Mouse (Mus musculus) cerebellum, adult 11-12 months (tissue): ENCODE results near the gene H2-Ke6.
A peak's percentile ranks its signal among the peaks of the same experiment; 100 is the strongest.

Experiments
- DNase-seq: peaks from one replicate; pipeline ENCODE4 v3.0.0; 2022

H2-Ke6 gene

GRCm38 (mm10) chr17:34027656-34028223 lies at the start of gene H2-Ke6:
Gene H2-Ke6, minus strand, starts transcription at chr17:34028060.
- peak; percentile 92 for DNase-seq

DNA sequence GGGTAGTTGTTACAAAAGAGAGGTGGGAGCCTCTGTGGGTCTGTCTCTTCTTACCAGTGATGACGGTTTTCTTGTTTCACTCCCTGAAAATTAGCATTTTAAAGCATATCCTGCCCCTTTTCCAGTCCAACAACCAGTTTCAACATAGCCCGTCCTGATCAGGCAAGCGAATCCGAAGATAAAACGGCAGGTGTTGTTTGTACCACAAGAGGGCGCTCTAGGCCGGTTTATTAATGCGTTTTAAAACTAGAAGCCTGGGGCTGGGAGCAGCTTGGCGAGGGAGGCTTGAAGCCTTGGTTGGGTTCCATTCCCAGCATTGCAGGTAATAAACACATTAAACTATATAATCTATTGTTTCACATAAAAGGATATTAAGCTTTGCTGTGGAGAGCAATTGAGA lies 49.7 kb upstream of the H2-Ke6 start:
- peak; percentile 22 for DNase-seq

- DNase-seq, result peak; percentile 16
Observed at GRCm38 (mm10) chr17:34075271-34075670, 47.4 kb upstream of the H2-Ke6 start.

GRCm38 (mm10) chr17:34072091-34072490 lies 44.2 kb upstream of the H2-Ke6 start:
- DNase-seq, result no peak

- no peak for DNase-seq
Observed at GRCm38 (mm10) chr17:34068864-34069263, 41.0 kb upstream of the H2-Ke6 start.

DNA sequence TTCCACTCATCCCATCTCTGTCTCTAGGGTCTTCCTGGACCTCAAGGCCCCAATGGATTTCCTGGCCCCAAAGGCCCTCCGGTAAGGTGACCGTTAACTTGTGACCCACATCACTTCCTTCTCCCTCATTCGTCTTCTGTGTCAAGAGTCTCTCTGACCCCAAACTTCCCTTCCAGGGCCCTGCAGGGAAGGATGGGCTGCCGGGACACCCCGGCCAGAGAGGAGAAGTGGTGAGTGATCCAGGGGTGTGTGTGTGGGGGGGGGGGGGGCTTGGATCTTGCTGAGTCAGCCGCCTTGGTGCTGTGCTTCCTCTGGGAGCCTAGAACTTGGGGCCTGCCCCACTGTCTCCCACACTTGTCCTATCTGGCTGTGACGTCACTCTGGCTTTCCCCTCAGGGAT lies 29.4 kb upstream of the H2-Ke6 start:
- no peak for DNase-seq

DNA sequence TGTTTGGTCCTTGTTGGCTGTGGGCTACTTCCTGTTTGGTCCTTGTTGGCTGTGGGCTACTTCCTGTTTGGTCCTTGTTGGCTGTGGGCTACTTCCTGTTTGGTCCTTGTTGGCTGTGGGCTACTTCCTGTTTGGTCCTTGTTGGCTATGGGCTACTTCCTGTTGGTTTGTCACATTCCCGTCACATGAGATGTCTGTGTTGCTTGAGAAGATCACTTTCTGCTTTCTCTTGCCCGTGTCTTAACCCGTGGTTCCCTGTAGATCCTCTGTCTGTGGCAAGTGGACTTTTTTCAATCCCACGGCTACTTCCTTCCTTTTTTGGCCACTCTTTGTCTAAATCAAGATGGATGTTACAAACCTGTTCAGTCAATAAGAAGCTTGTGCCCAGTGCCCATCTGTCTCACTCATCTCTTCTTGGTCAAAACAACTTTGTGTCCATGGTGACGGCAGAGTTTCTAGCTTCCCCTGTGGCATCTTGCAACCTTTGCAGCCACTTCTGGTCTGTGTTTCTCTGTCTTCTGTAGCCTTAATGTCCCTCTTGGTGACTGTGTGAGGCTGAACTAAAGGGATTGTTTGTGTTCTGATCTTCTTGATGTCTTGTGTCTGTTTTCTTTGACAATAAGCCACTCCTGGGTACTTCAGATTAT lies 19.7 kb upstream of the H2-Ke6 start:
- no peak for DNase-seq

GRCm38 (mm10) chr17:34045941-34046340 lies 18.1 kb upstream of the H2-Ke6 start:
- no peak for DNase-seq

GRCm38 (mm10) chr17:34039562-34040450 lies 11.9 kb upstream of the H2-Ke6 start:
- DNase-seq, result no peak

GRCm38 (mm10) chr17:34038878-34039561 lies 11.2 kb upstream of the H2-Ke6 start, which contains the start of gene Col11a2:
Gene Col11a2, plus strand, starts transcription at chr17:34039437.
- peak; percentile 45 for DNase-seq

DNA sequence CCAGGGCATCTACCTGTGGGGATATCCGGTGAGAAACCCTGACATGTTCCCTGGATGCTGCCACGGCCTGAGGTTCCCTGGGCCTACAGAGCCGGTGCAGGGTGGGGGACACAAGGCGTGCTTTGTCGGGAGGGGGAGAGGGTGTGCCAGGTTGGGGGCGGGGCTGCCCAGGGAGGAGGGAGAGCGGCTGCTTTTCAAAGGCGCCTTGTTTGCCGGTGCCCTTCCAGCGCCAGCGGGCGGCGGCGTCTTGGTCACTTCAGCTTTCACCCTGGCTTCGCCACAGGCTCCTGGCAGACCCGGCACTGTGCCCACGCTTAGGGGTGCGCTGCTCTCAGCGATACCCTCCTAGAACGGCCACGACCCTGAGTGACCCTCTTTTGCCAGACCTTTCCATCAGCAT lies 10.6 kb upstream of the H2-Ke6 start:
- DNase-seq, result peak; percentile 62

DNA sequence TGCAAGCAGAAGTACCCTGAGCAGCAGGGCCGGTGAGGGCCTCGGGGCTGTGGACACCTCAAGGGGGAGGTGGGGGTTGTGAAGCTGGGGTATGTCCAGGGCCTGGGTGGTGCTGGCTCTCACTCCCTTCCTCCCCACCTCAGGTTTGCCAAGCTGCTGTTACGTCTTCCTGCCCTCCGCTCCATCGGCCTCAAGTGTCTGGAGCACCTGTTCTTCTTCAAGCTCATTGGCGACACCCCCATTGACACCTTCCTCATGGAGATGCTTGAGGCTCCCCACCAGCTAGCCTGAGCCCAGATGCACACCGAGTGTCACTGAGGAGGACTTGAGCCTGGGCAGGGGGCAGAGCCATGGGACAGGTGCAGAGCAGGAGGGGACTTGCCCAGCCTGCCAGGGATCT lies 9.4 kb upstream of the H2-Ke6 start:
- DNase-seq, result no peak

- peak; percentile 40 for DNase-seq
Observed at GRCm38 (mm10) chr17:34036647-34037046, 8.8 kb upstream of the H2-Ke6 start.

GRCm38 (mm10) chr17:34035517-34035916 lies 7.7 kb upstream of the H2-Ke6 start:
- no peak for DNase-seq

DNA sequence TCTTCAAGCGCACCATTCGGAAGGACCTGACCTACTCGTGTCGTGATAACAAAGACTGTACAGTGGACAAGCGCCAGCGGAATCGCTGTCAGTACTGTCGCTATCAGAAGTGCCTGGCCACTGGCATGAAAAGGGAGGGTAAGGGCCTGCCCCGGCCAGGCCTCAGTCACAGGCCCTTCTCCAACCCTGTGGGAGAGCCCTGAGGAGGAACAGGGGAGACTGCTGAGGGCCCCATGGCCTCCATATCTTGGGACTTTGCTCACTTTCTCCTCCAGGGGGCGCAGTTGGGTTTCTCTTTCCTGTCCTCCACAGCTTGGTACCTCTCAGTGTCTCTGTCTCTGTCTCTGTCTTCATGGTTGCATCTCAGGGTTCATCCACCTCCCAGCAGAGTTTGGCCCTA lies 6.2 kb upstream of the H2-Ke6 start:
- DNase-seq, result peak; percentile 70

DNA sequence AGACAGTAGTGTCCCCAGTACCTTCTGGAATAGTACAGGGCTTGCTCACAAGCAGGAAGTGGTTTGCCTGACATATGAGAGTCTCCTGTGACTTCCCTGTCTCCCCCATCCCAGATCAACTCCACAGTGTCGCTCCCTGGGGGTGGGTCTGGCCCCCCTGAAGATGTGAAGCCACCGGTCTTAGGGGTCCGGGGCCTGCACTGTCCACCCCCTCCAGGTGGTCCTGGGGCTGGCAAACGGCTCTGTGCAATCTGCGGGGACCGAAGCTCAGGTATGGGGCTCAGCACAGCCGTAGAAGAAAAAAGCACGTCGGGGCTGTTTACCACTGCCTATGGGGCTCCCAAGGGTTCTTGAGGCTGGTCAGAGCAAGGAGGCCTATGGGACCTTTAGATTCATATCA lies 5.6 kb upstream of the H2-Ke6 start:
- peak; percentile 66 for DNase-seq

- peak; percentile 68 for DNase-seq
Observed at GRCm38 (mm10) chr17:34032806-34033205, 4.9 kb upstream of the H2-Ke6 start.

DNA sequence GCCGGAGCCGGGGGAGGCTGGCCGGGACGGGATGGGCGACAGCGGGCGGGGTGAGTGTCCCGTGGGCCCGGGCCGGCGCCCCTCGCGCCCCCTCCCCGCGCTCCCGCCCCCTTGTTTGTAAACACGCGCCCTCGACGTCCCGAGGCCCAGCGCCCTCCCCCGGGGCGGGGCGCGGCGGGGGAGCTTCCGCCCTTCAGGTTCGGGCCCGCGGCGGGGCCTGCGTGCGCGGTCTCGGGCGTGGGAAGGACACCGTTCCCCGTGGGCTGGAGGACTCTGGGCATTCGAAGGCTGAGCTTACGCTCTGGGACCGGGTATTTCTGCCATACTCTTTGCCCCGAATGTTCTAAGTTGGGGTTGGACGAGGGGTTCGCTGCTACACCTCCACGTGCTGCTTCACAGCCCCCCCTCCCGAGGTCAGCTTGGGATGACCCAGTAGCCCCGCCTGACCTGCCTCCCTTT lies 4.3 kb upstream of the H2-Ke6 start:
- DNase-seq, result no peak

- DNase-seq, result peak; percentile 98
Observed at GRCm38 (mm10) chr17:34031465-34032173, 3.8 kb upstream of the H2-Ke6 start, which contains the start of the genes Slc39a7 and Rxrb. Gene Slc39a7, minus strand, starts transcription at chr17:34031682. Gene Rxrb, plus strand, starts transcription at chr17:34031812.

DNA sequence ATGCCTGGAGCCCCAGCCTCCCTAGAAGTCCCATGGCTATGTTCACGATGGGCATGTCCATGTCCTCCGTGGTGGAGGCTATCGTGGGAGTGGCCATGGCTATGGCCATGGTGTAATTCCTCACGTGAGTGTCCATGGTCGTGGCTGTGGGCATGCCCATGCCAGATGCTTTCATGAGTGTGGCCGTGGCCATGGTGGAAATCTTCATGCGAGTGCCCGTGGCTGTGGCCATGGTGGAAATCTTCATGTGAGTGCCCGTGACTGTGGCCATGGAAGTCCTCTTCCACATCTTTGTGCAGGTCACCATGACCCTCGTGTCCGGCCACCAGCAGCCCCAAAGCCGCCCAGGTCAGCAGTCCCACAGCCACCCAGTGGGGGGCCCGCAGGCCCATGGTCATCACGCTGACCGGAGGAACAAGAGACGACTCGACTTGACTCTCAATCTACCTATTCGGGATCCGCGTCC lies 3.0 kb upstream of the H2-Ke6 start:
- peak; percentile 78 for DNase-seq

GRCm38 (mm10) chr17:34029890-34030595 lies 2.2 kb upstream of the H2-Ke6 start:
- peak; percentile 42 for DNase-seq
